Mouse (Mus musculus) midbrain, embryonic 10.5 days (tissue): ENCODE data around the gene Fgd6. TPM values are rescaled to one million over a fixed set of nuclear protein-coding genes. Genes with fewer than 3 reads are reported as not detected.

ENCODE experiments used
- DNase-seq: peaks from one replicate; pipeline ENCODE4 v3.0.0-alpha.2; 2017; ENCODE audit warnings: low spot score
- H3K27ac ChIP-seq: fragments of 300-500 bp; sonication (generic); replicated peaks from 2 replicates; pipeline ENCODE4 v1.5.1; 2016; ENCODE audit warnings: mild to moderate bottlenecking
- H3K27me3 ChIP-seq: fragments of 300-500 bp; sonication (generic); 2 replicates; pipeline ENCODE4 v1.6.1; 2016; ENCODE audit warnings: low read depth, mild to moderate bottlenecking; ENCODE audit not compliant: poor library complexity, severe bottlenecking
- H3K36me3 ChIP-seq: fragments of 300-500 bp; sonication (generic); 2 replicates; pipeline ENCODE4 v1.6.1; 2016; ENCODE audit warnings: mild to moderate bottlenecking, moderate library complexity
- H3K4me1 ChIP-seq: fragments of 300-500 bp; sonication (generic); 2 replicates; pipeline ENCODE4 v1.6.1; 2016
- H3K4me3 ChIP-seq: fragments of 300-500 bp; sonication (generic); 2 replicates; pipeline ENCODE4 v1.5.1; 2016; ENCODE audit warnings: mild to moderate bottlenecking, moderate library complexity
- H3K9me3 ChIP-seq: fragments of 300-500 bp; sonication (generic); replicated peaks from 2 replicates; pipeline ENCODE4 v1.6.1; 2016; ENCODE audit warnings: mild to moderate bottlenecking
- whole genome bisulfite sequencing: fragments of 180-500 bp; shearing (Covaris S2); methylation state at CpG from one replicate; pipeline ENCODE4 v1.1.7; 2016; 5-methylcytosine and 5-hydroxymethylcytosine counted together
- polyA plus RNA-seq: library from polyadenylated mRNA; unstranded; fragments of >200 nt; fragmentation: Nextera tagmentation; extraction: Ambion mirVana; gene quantifications from 2 replicates; pipeline ENCODE4 v1.2.1, GENCODE M21; 2016

Gene Fgd6
- polyA plus RNA-seq, 1 experiment from 2014 or later, result 4.5 TPM

GRCm38 (mm10) chr10:94025079-94025478, 10.7 kb upstream of the Fgd6 start:
- 92% methylated on average over 7 of the region's 8 CpGs for WGBS
- no peak for DNase-seq
- H3K4me3 ChIP-seq, result no peak overlapping the region
- H3K27ac ChIP-seq, result no peak overlapping the region
- H3K4me1 ChIP-seq, result no peaks in the 10 kb centered on the region
- H3K27me3 ChIP-seq, result no peaks in the 10 kb centered on the region
- H3K36me3 ChIP-seq, result peaks cover 34% of the 10 kb centered on the region
- no peaks in the 10 kb centered on the region for H3K9me3 ChIP-seq

GRCm38 (mm10) chr10:94028493-94028892, 7.3 kb upstream of the Fgd6 start:
- H3K4me3 ChIP-seq, result no peak overlapping the region
- 90% methylated on average over 6 of the region's 6 CpGs for WGBS

GRCm38 (mm10) chr10:94031164-94031563, 4.6 kb upstream of the Fgd6 start:
- no peak for DNase-seq
- no peak overlapping the region for H3K27ac ChIP-seq
- no peak overlapping the region for H3K4me3 ChIP-seq
- no peaks in the 10 kb centered on the region for H3K27me3 ChIP-seq
- peaks cover 26% of the 10 kb centered on the region for H3K36me3 ChIP-seq
- H3K4me1 ChIP-seq, result peaks cover 24% of the 10 kb centered on the region
- 87% methylated on average over 6 of the region's 6 CpGs for WGBS
- H3K9me3 ChIP-seq, result no peaks in the 10 kb centered on the region

More at GRCm38 (mm10) chr10:94028493-94028892, 7.3 kb upstream of the Fgd6 start:
- H3K36me3 ChIP-seq, result peaks cover 41% of the 10 kb centered on the region
- no peak overlapping the region for H3K27ac ChIP-seq
- peaks cover 7% of the 10 kb centered on the region for H3K4me1 ChIP-seq
- no peaks in the 10 kb centered on the region for H3K27me3 ChIP-seq
- DNase-seq, result no peak
- no peaks in the 10 kb centered on the region for H3K9me3 ChIP-seq

- H3K9me3 ChIP-seq, result no peaks in the 10 kb centered on the region
- peaks cover 41% of the 10 kb centered on the region for H3K4me1 ChIP-seq
- H3K4me3 ChIP-seq, result peak overlapping the region; percentile 83
- H3K27me3 ChIP-seq, result no peaks in the 10 kb centered on the region
- no peak for DNase-seq
- 2% methylated on average over 30 of the region's 30 CpGs for WGBS
- peak overlapping the region; percentile 93 for H3K27ac ChIP-seq
- H3K36me3 ChIP-seq, result peaks cover 7% of the 10 kb centered on the region
Measured at GRCm38 (mm10) chr10:94034876-94035657, 734 bp upstream of the Fgd6 start.

- peaks cover 41% of the 10 kb centered on the region for H3K4me1 ChIP-seq
- no peaks in the 10 kb centered on the region for H3K27me3 ChIP-seq
- H3K4me3 ChIP-seq, result peak overlapping the region; percentile 83
- no peaks in the 10 kb centered on the region for H3K36me3 ChIP-seq
- no peak for DNase-seq
- WGBS, result under 1% methylated on average over 32 of the region's 32 CpGs
- peak overlapping the region; percentile 93 for H3K27ac ChIP-seq
- no peaks in the 10 kb centered on the region for H3K9me3 ChIP-seq
Measured at GRCm38 (mm10) chr10:94036375-94036758, 566 bp downstream of the Fgd6 start.

- DNase-seq, result no peak
- Histone ChIP-seq H3K4me3 (peak overlapping the region; percentile 83), H3K4me1 (peaks cover 41% of the 10 kb centered on the region), H3K9me3 (no peaks in the 10 kb centered on the region), H3K27me3 (no peaks in the 10 kb centered on the region), H3K36me3 (no peaks in the 10 kb centered on the region), H3K27ac (no peak overlapping the region)
- 51% methylated on average over 9 of the region's 9 CpGs for WGBS
Measured at GRCm38 (mm10) chr10:94037196-94037595, 1.4 kb downstream of the Fgd6 start.

- WGBS, result 84% methylated on average over 4 of the region's 4 CpGs
- no peaks in the 10 kb centered on the region for H3K36me3 ChIP-seq
- peak overlapping the region; percentile 83; the same call in 1 of the 2 replicates for H3K4me3 ChIP-seq
- H3K27ac ChIP-seq, result no peak overlapping the region
- no peaks in the 10 kb centered on the region for H3K27me3 ChIP-seq
- no peak for DNase-seq
- peaks cover 41% of the 10 kb centered on the region for H3K4me1 ChIP-seq
- no peaks in the 10 kb centered on the region for H3K9me3 ChIP-seq
Measured at GRCm38 (mm10) chr10:94037596-94037995, 1.8 kb downstream of the Fgd6 start.

GRCm38 (mm10) chr10:94038366-94039260, 2.8 kb downstream of the Fgd6 start:
- Histone ChIP-seq H3K27me3 (no peaks in the 10 kb centered on the region), H3K4me3 (no peak overlapping the region), H3K4me1 (peaks cover 40% of the 10 kb centered on the region), H3K36me3 (no peaks in the 10 kb centered on the region), H3K27ac (no peak overlapping the region), H3K9me3 (no peaks in the 10 kb centered on the region)
- no peak for DNase-seq
- 73% methylated on average over 7 of the region's 7 CpGs for WGBS

GRCm38 (mm10) chr10:94043908-94044307, 8.1 kb downstream of the Fgd6 start:
- peak overlapping the region; percentile 32 for H3K4me3 ChIP-seq
- peaks cover 30% of the 10 kb centered on the region for H3K4me1 ChIP-seq
- H3K27me3 ChIP-seq, result no peaks in the 10 kb centered on the region
- H3K36me3 ChIP-seq, result peaks cover 33% of the 10 kb centered on the region
- DNase-seq, result peak; percentile 51
- H3K27ac ChIP-seq, result peak overlapping the region; percentile 76
- no peaks in the 10 kb centered on the region for H3K9me3 ChIP-seq
- 25% methylated on average over 10 of the region's 10 CpGs for WGBS

GRCm38 (mm10) chr10:94045301-94045700, 9.5 kb downstream of the Fgd6 start:
- 94% methylated on average over 13 of the region's 13 CpGs for WGBS
- Histone ChIP-seq H3K9me3 (no peaks in the 10 kb centered on the region), H3K36me3 (peaks cover 34% of the 10 kb centered on the region), H3K27me3 (no peaks in the 10 kb centered on the region), H3K27ac (no peak overlapping the region), H3K4me1 (peaks cover 35% of the 10 kb centered on the region), H3K4me3 (no peak overlapping the region)
- DNase-seq, result no peak

GRCm38 (mm10) chr10:94047024-94047423, 11.2 kb downstream of the Fgd6 start:
- no peak overlapping the region for H3K4me3 ChIP-seq
- H3K9me3 ChIP-seq, result no peaks in the 10 kb centered on the region
- peaks cover 35% of the 10 kb centered on the region for H3K4me1 ChIP-seq
- H3K27me3 ChIP-seq, result no peaks in the 10 kb centered on the region
- peaks cover 39% of the 10 kb centered on the region for H3K36me3 ChIP-seq
- 69% methylated on average over 1 of the region's 1 CpGs for WGBS
- H3K27ac ChIP-seq, result no peak overlapping the region
- DNase-seq, result no peak

GRCm38 (mm10) chr10:94047845-94048559, 12.2 kb downstream of the Fgd6 start:
- Histone ChIP-seq H3K9me3 (no peaks in the 10 kb centered on the region), H3K27ac (no peak overlapping the region), H3K4me1 (peaks cover 33% of the 10 kb centered on the region), H3K27me3 (no peaks in the 10 kb centered on the region), H3K4me3 (no peak overlapping the region), H3K36me3 (peaks cover 39% of the 10 kb centered on the region)
- no peak for DNase-seq
- 66% methylated on average over 10 of the region's 10 CpGs for WGBS
